Mouse (Mus musculus) cerebellum, adult 2 months (tissue): Measurements from ENCODE around the gene Gm8126.
"Not testable (repeated sequence)": the region's sequence is repeated elsewhere in the genome, so short reads cannot be mapped to it uniquely, and the experiment has no call there.

Experiments
- CTCF ChIP-seq: fragments of 200-500 bp; IDR thresholded peaks from 2 replicates; pipeline ENCODE4 v1.5.1; 2011; ENCODE audit warnings: low read depth, mild to moderate bottlenecking, control low read depth, low read length, moderate library complexity, borderline replicate concordance; ENCODE audit not compliant: insufficient read depth
- POLR2A ChIP-seq: fragments of 200-500 bp; IDR thresholded peaks from 2 replicates; pipeline ENCODE4 v1.6.1; 2011; ENCODE audit warnings: low read length, control low read depth, borderline replicate concordance; ENCODE audit not compliant: insufficient read depth

- not testable (repeated sequence) for TF ChIP-seq POLR2A, CTCF
Measured at GRCm38 (mm10) chr14:43275752-43276151, 17.3 kb downstream of the Gm8126 start.
